Mouse (Mus musculus): Measurements from ENCODE around the gene Gm49325.

- TF ChIP-seq CTCF (IDR thresholded peaks at IDR 0.05; ENCODE audit: borderline replicate concordance, extremely low read depth, insufficient read depth, insufficient read length) (no peak), POLR2A (IDR thresholded peaks at IDR 0.05; ENCODE audit: borderline replicate concordance, extremely low read depth, insufficient read depth, insufficient read length, poor library complexity, severe bottlenecking) (no peak)
These were observed 17.1 kb downstream of the Gm49325 start for GRCm38 (mm10) chr10:77623069-77623492.

Data from brain, embryonic 14.5 days (tissue).